Mouse (Mus musculus): ENCODE results near the gene Lasp1. TPM values are rescaled to one million over a fixed set of nuclear protein-coding genes. Genes with fewer than 3 reads are reported as not detected.

Gene Lasp1
- total RNA-seq, 2 experiments from 2014 or later: 46.3 to 68.4 TPM

GRCm38 (mm10) chr11:97796910-97797309 is 1.9 kb upstream of the Lasp1 start:
- DNase-seq: peak; percentile 57

DNA sequence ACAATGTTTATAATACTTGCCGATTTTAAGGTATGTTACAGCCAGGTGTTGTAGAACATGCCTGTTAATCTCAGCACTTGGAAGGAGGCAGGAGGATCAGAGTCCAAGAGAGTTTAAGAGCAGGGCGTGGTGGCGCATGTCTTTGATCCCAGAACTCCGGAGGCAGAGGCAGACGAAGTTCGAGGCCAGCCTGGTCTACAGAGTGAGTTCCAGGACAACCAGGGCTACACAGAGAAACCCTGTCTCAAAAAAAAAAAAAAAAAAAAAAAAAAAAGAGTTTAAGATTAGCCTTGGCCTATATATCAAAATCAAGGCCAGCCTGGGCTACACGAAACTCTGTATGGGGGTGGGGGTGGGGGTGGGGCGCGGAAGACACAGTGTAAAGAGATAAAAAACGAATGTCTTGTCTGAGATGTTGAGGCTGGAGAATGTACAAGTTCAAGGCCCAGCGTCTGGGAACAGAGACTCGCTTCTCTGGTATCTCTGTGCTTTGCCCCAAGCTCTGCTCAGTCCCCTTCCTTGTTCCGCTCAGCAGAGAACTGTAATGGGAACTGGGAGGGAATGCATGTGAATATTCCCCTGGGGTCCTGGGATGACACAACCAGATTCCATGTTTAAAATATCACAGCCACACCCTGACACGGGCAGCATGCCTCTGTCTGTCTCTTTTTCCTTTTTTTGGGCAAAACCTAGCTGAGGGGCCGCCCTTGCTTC is 1.3 kb upstream of the Lasp1 start:
- DNase-seq: no peak

GRCm38 (mm10) chr11:97798083-97798435 is 741 bp upstream of the Lasp1 start:
- DNase-seq: no peak

DNA sequence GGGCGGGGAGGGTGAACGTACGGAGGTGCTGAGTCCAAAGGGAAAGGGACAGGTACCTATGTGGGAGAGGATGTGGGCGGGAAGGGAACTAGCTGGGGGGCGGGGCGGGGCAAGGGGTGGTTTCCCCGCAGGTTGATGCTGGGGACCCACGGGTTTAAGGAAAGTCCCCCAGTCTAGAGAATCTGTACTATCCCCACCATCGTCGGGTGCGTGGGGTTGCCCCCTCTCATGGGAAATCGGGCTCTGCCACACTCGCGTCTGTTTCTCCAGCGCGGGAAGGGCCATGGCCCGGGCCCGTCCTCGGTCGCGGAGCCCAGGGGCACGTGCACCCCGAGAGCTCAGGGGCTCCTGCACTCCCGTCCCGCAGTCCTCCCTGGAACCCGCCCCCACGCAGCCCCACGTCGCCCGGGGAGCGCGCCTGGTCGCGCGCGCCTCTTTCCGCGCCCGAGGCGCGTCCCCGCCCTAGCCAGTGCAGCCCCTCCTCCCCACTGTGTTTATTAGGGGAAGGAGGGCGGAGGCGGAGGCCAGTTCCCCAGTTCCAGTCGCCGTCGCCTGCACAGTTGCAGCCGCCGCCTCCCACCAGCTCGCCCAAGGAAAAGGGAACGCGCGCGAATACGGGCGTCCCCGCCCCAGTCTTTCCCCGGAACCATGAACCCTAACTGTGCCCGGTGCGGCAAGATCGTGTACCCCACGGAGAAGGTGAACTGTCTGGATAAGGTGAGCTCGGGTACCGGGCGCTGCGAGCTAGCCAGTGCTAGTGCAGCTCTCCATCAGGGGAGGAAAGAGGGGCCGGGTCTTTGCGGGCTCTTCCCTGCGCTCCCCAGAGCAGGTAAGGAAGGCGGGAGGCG is 570 bp downstream of the Lasp1 start:
- DNase-seq: peak; percentile 83

DNA sequence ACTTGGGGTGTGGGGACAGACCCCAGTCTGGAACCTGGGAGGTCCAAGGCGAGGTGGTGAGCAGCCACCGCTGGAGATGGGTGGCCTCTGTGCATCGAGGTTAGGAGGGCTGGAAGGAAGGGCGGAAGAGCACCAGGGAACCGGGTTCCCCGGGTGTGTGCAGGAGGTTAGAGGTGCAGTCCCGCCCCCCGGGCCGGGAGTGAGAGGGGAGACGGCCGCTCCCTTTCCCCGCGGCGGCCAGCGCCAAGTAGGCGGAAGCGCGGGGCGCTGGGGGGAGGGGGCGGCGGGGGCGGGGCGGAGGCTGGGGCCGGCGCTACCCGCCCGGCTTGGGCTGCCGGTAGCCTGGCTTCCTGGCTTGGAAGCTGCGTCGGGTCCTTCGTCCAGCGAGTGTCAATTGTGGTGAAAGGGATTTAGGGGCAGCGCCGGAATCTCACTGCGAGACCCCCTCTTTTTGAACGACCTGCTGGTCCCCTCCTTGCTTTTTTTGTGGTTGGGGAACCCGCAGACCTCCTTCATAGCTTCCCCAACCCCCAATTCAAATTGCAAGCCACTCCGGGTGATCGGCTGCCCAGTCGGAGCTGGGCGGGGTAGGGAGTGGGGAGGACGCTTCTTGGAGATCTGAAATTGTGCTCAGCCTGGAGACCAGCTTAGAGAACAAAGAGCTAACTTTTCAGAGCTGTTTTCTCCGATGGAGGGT is 1.3 kb downstream of the Lasp1 start:
- DNase-seq: peak; percentile 73

DNA sequence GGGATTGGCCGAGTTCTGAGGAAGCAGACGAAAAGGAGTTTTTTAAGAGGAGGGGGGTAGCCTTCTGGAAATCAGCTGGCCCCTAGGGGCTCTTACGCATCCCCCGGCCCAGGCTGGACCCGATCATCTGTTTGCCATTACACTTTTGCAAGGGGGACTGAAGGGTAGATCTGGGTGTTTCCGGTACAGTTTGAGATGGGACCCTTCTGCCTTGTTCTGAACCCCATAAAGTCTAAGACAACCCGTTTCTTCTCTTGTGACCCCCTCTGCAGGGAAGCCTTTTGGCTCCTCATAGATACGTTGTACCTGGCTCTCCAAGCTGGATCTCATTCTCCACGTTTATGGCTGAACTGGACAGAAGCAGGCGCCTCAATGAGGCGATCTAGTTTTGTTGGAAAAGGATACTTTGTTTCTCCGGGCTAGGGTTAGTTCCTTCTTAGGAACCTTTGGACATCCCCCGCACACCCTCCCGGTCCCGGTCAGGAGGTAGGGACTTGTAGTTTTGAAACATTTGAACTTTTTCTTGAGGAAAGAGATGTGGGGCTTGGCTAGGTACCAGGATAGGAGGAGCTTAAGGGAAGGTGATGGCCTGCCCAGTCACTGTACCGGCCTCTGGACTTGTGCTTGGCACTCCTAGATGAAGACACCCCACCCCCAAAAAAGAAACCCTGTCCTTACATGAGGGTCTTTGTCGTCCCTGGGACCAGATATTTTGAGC is 2.0 kb downstream of the Lasp1 start:
- no peak for DNase-seq

- no peak for DNase-seq
These were observed 2.8 kb downstream of the Lasp1 start for GRCm38 (mm10) chr11:97801409-97802193.

DNA sequence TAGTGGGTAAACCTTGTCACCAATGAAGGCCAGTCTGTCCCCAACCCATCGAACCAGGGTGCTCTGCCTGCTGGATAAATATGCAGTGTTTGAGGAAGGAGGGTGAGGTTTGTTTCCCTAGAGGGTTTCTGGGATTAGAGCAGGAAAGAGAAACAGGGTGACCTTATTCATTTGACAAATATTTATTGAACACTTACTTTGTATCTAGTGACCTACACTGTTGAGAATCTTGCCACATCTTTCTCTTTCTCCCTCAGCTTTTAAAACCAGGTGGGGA is 3.3 kb downstream of the Lasp1 start:
- DNase-seq: no peak

DNA sequence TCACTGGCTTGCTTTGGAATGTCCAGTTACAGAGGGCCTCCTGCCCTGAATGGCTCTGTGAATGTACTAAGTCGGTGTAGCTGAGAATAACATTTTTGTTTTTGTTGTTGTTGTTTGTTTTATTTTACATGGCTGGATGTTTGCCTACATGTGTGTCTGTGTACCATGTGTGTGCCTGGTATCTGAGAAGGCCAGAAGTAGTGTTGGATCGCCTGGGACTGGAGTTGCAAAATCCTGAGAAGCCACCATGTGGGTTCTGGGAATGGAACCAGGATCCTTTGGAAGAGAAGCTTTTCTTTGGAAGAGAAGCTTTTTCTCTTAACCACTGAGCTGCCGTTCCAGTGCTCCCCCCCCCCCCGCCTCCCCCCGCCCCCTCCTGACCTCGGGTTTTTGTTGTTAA is 3.7 kb downstream of the Lasp1 start:
- DNase-seq: no peak

DNA sequence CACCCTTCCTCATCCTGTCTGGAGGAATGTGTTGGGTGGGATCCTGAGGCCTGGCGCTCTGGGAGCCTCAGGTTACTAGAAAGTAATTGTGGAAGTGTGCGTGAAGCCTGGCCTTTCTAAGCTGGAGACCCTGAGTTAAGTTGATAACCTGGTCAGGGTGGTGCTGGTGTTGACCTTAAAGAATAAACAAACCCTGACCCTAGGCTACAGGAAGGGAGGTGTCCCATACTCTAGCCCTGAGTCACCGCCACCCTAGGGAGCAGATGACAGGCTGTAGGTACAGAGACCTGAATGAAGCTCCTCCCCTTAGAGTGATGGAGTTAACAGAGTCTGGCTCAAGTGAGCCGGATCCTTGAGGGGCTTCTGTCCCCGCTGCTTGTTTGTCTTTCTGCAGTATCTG is 5.0 kb downstream of the Lasp1 start:
- DNase-seq: no peak

DNA sequence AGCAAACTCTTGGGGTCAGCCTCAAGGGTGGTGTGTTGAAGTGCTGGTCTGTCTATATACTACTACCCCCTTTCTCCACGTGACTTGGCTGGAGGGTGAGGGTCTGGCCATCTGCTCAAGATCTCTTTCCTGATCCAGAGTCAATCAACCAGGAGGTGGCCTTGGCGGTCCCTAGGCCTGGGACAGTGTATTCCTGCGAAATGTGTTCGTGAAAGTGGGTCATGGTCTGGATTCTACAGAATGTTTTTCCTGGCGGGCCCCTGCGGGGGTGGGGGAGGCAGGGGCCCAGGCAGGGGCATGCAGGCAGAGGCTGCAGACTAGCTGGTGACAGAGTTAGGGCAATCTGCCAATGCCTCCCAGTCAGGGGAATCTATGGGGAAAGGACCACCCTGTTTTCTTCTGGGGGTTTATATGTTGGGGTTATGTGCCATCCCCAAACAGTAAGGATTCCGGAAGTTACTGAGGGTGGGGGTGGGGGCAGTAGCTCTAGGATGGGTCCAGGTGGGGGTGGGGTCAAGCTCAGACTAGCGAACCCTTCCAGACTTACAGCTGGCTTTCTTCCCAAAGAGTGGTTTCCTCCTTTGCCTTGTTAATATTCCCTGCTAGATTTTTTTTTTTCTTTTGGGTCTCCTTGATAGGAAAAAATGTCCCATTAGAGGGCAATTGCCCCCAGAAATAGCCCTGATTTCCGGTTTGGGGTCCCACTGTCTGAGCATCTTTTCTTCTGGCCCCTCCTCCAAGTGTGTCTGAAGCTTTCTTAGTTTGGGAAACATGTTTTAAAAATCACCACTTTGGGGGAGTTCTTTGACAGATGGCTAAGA is 6.3 kb downstream of the Lasp1 start:
- no peak for DNase-seq

GRCm38 (mm10) chr11:97805662-97806612 is 7.1 kb downstream of the Lasp1 start:
- no peak for DNase-seq

DNA sequence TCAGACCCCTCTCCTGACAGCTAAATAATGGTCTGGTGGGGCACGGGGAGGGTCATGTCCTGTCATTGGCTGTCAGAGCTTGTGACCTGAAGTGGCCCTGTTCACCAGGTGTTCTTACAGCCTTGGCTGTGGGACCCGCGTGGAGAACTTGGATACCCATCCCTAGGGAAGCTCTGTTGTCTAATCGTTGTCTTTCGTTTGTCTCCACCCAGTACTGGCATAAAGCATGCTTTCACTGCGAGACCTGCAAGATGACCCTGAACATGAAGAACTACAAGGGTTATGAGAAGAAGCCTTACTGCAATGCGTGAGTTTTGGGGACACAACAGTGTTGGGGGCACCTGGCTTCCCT is 7.8 kb downstream of the Lasp1 start:
- no peak for DNase-seq

DNA sequence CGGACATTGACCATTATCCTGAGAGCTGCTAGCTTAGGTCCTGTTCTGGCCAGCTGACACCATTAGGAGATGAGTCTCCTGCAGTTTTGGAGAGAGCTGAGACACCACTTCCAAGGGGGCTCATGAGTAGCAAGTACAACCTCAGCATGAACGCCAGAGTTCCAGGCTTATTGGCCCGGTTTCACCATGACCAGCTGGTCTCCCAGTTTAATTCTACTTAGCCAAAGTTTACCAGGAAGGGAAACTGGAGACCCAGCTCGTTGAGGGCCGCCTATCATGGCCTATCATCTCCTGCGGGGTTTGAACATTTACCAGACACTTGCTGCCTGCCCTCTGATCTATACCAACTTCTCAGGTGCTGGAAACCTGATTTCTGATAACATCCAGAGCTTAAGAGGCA is 8.8 kb downstream of the Lasp1 start:
- no peak for DNase-seq

GRCm38 (mm10) chr11:97808093-97808492 is 9.3 kb downstream of the Lasp1 start:
- DNase-seq: no peak

GRCm38 (mm10) chr11:97808621-97809234 is 9.9 kb downstream of the Lasp1 start:
- DNase-seq: peak; percentile 58

DNA sequence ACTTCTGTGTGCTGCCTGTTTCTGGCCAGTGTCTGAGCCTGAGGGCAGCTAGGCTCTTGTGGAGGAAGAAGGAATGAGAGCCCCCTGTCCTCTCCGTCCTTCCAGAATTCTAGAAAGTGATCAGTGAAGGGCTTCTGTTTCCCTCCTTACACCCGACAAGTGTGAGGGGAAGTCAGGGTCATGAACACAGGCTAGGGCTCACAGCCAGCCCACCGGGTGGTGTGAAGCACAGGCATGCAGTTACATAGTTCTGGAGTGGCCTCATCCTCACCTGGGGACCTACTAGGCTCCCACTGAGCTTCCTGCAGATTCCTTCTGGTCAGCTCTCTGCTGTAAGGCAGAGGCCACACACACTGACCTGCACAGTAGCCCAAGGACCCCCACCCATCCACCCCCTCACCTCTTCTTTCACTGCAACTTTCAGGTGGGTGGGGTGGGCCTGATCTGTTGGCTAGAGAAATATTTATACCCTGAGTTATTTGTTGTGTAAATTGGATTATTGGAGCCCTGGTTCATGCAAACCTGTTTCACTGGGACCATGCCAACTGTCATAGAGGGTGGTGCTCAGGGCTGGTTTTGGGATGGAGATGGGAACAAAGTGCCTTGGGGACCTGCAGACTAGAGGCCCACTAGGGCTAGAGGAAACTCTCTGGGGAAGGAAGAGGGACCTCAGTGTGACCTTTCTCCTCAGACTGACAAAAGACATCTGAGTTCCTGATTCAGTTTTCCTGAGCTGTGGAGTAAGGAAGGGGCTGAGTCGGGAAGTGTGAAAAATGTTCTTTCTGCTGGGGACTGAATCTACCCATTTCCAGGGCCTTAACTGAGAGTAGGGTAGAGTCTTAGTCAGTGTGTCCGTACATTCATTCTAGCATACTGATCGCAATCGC is 10.7 kb downstream of the Lasp1 start:
- no peak for DNase-seq

DNA sequence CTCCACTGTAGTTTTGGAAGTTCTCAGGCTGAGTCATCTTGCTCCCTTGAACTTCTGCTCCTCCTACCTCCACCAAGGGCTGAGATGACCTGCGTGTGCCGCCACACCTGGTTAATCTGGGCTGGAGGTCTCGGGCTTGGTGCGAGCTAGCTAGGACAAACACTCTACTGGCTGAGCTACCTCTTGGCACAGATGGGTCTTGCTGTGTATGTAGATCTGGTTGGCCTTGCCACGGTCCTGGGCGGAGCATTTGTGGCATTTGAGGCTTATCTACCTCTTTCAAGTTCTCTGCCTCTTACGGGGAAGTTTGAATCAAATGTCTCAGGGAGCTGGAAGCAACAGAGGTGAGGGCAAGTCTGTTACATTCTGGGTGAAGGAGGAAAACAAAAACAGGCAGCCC is 11.6 kb downstream of the Lasp1 start:
- DNase-seq: no peak

Data from gastrocnemius, postnatal 10 days (tissue).